ENCODE assay signal across 8 mouse cellular contexts in genomic region chr11:69059975-69060411, GRCm38 (mm10). TPM values are rescaled to one million over a fixed set of nuclear protein-coding genes. Genes with fewer than 3 reads are reported as not detected.
A peak's percentile ranks its signal among the peaks of the same experiment; 100 is the strongest.
DNase-seq lines count a peak whose midpoint lies in the region; ATAC-seq and TF ChIP-seq lines count a peak whose summit lies in the region.

No protein-coding gene starts in this region.

- peak overlapping the region; percentile 84 for H3K4me3 ChIP-seq in cerebellum, adult 2 months (replicated peaks; ENCODE audit: insufficient read depth, low read depth, low read length)
- peak overlapping the region; percentile 90 for H3K4me3 ChIP-seq in forebrain, embryonic 12.5 days (replicated peaks)
- H3K4me3 ChIP-seq in neural tube, embryonic 12.5 days = peak overlapping the region; percentile 75

- H3K4me1 ChIP-seq in cerebellum, adult 2 months (ENCODE audit: control insufficient read depth, insufficient read depth, low read length) = peaks cover 4% of the 10 kb centered on the region; the same call in 1 of the 2 replicates
- H3K4me1 ChIP-seq in forebrain, embryonic 12.5 days = peaks cover 32% of the 10 kb centered on the region
- peaks cover 29% of the 10 kb centered on the region for H3K4me1 ChIP-seq in neural tube, embryonic 12.5 days

- peak overlapping the region; percentile 98 for H3K4me2 ChIP-seq in forebrain, embryonic 12.5 days
- peak overlapping the region; percentile 97 for H3K4me2 ChIP-seq in neural tube, embryonic 12.5 days (replicated peaks)

- under 1% methylated on average over 49 of the region's 49 CpGs for WGBS in cerebellum, adult 2 months
- WGBS in forebrain, embryonic 12.5 days = under 1% methylated on average over 47 of the region's 49 CpGs
- WGBS in neural tube, embryonic 12.5 days = under 1% methylated on average over 46 of the region's 49 CpGs

- peak overlapping the region; percentile 84 for H3K9ac ChIP-seq in forebrain, embryonic 12.5 days
- peak overlapping the region; percentile 90 for H3K9ac ChIP-seq in neural tube, embryonic 12.5 days

- ATAC-seq in forebrain, embryonic 12.5 days (ENCODE audit: low FRiP score) = peak; percentile 33
- ATAC-seq in neural tube, embryonic 12.5 days (ENCODE audit: low FRiP score, low read depth) = peak; percentile 49

- DNase-seq in cerebellum, adult 2 months = peak in 1 of 2 experiments; percentile 66
- DNase-seq in cerebellum, adult 9-10 months = no peak
- peak; percentile 59 for DNase-seq in retina, embryonic 14.5 days (ENCODE audit: low spot score)
- DNase-seq in retina, postnatal 1 day = no peak
- peak; percentile 50 to 79 for DNase-seq in kidney, postnatal 25 days
- no peak for DNase-seq in urinary bladder, postnatal 25 days (ENCODE audit: low spot score)

- peak overlapping the region; percentile 63 for H3K27ac ChIP-seq in cerebellum, adult 2 months (ENCODE audit: insufficient read depth, low read length)
- H3K27ac ChIP-seq in forebrain, embryonic 12.5 days = peak overlapping the region; percentile 93
- H3K27ac ChIP-seq in neural tube, embryonic 12.5 days = peak overlapping the region; percentile 71

- TF ChIP-seq CTCF in cerebellum, adult 2 months (IDR thresholded peaks at IDR 0.05; ENCODE audit: borderline replicate concordance, insufficient read depth, low read depth, low read length) = no peak

- H3K36me3 ChIP-seq in forebrain, embryonic 12.5 days (replicated peaks) = no peaks in the 10 kb centered on the region
- no peaks in the 10 kb centered on the region for H3K36me3 ChIP-seq in neural tube, embryonic 12.5 days

- H3K9me3 ChIP-seq in forebrain, embryonic 12.5 days = no peaks in the 10 kb centered on the region
- no peaks in the 10 kb centered on the region for H3K9me3 ChIP-seq in neural tube, embryonic 12.5 days

- H3K27me3 ChIP-seq in cerebellum, adult 2 months (ENCODE audit: control insufficient read depth, insufficient read depth, low read length) = no peaks in the 10 kb centered on the region
- H3K27me3 ChIP-seq in forebrain, embryonic 12.5 days = no peaks in the 10 kb centered on the region; the same call in 1 of the 2 replicates
- H3K27me3 ChIP-seq in neural tube, embryonic 12.5 days (replicated peaks) = no peaks in the 10 kb centered on the region

- TF ChIP-seq POLR2A in cerebellum, adult 2 months (IDR thresholded peaks at IDR 0.05; ENCODE audit: borderline replicate concordance, insufficient read depth, low read length) = no peak

RNA-seq across cellular contexts. Expression of gene Borcs6, which starts 0.5 kb away (rescaled TPM):
- 34.9 and 36.7 TPM in 2 replicates for polyA plus RNA-seq in cerebellum, adult 2 months (2012; rRNA removed)
- polyA plus RNA-seq in forebrain, embryonic 12.5 days (2016; fragmentation: Nextera tagmentation; extraction: Ambion mirVana) = 7.4 and 11.1 TPM in 2 replicates
- polyA plus RNA-seq in neural tube, embryonic 12.5 days (2016; fragmentation: Nextera tagmentation; extraction: Ambion mirVana) = 17.9 and 18.9 TPM in 2 replicates

RNA-seq across cellular contexts. Expression of gene Tmem107, which starts 10.6 kb away (rescaled TPM):
- 13.4 and 15.8 TPM in 2 replicates for polyA plus RNA-seq in cerebellum, adult 2 months (2012; rRNA removed)
- polyA plus RNA-seq in forebrain, embryonic 12.5 days (2016; fragmentation: Nextera tagmentation; extraction: Ambion mirVana) = 53.4 and 56.9 TPM in 2 replicates
- polyA plus RNA-seq in neural tube, embryonic 12.5 days (2016; fragmentation: Nextera tagmentation; extraction: Ambion mirVana) = 36.1 and 39.8 TPM in 2 replicates

RNA-seq across cellular contexts. Expression of gene Aurkb, which starts 14.5 kb away (rescaled TPM):
- polyA plus RNA-seq in cerebellum, adult 2 months (2012; rRNA removed) = 0.51 and 0.55 TPM in 2 replicates
- polyA plus RNA-seq in forebrain, embryonic 12.5 days (2016; fragmentation: Nextera tagmentation; extraction: Ambion mirVana) = 163 and 169 TPM in 2 replicates
- polyA plus RNA-seq in neural tube, embryonic 12.5 days (2016; fragmentation: Nextera tagmentation; extraction: Ambion mirVana) = 95.5 and 98.4 TPM in 2 replicates

RNA-seq across cellular contexts. Expression of gene Vamp2, which starts 28.3 kb away (rescaled TPM):
- polyA plus RNA-seq in cerebellum, adult 2 months (2012; rRNA removed) = 672 and 700 TPM in 2 replicates
- polyA plus RNA-seq in forebrain, embryonic 12.5 days (2016; fragmentation: Nextera tagmentation; extraction: Ambion mirVana) = 103 and 121 TPM in 2 replicates
- 149 and 174 TPM in 2 replicates for polyA plus RNA-seq in neural tube, embryonic 12.5 days (2016; fragmentation: Nextera tagmentation; extraction: Ambion mirVana)

RNA-seq across cellular contexts. Expression of gene Per1, which starts 35.0 kb away (rescaled TPM):
- polyA plus RNA-seq in cerebellum, adult 2 months (2012; rRNA removed) = 34.4 and 37.2 TPM in 2 replicates
- 7.8 and 12.3 TPM in 2 replicates for polyA plus RNA-seq in forebrain, embryonic 12.5 days (2016; fragmentation: Nextera tagmentation; extraction: Ambion mirVana)
- polyA plus RNA-seq in neural tube, embryonic 12.5 days (2016; fragmentation: Nextera tagmentation; extraction: Ambion mirVana) = 7.4 and 9.0 TPM in 2 replicates

Comparison
In these comparisons a context has a peak if more than half of its experiments do, and no peak if none do; other contexts are left out.
1. DNase-seq: peak in retina, embryonic 14.5 days (single experiment) and kidney, postnatal 25 days (2 of 2); none in cerebellum, adult 9-10 months (single experiment), retina, postnatal 1 day (single experiment) and urinary bladder, postnatal 25 days (single experiment).
2. RNA of gene Aurkb, which starts 14.5 kb away (polyA plus RNA-seq): 163 to 169 TPM in forebrain, embryonic 12.5 days and 95.5 to 98.4 TPM in neural tube, embryonic 12.5 days; 0.51 to 0.55 TPM in cerebellum, adult 2 months; every median in the first group is over 10 times any median in the second.
3. Peak in every context shown above with its lines, with median percentiles within 50 percentile points of each other: H3K27ac ChIP-seq and H3K4me3 ChIP-seq.